Mouse (Mus musculus) adrenal gland, postnatal 14 days (tissue): ENCODE results near the gene Dtx4. TPM values are rescaled to one million over a fixed set of nuclear protein-coding genes. Genes with fewer than 3 reads are reported as not detected.
A peak's percentile ranks its signal among the peaks of the same experiment; 100 is the strongest.

ENCODE experiments used
- DNase-seq: peaks from one replicate; pipeline ENCODE4 v3.0.0; 2021; ENCODE audit warnings: mixed read lengths
- total RNA-seq: library from RNA; stranded (reverse); gene quantifications from 2 replicates; pipeline ENCODE4 v1.2.3, GENCODE M21; 2021

The Dtx4 gene
- total RNA-seq, 1 experiment from 2014 or later, result 19.7 TPM

DNA sequence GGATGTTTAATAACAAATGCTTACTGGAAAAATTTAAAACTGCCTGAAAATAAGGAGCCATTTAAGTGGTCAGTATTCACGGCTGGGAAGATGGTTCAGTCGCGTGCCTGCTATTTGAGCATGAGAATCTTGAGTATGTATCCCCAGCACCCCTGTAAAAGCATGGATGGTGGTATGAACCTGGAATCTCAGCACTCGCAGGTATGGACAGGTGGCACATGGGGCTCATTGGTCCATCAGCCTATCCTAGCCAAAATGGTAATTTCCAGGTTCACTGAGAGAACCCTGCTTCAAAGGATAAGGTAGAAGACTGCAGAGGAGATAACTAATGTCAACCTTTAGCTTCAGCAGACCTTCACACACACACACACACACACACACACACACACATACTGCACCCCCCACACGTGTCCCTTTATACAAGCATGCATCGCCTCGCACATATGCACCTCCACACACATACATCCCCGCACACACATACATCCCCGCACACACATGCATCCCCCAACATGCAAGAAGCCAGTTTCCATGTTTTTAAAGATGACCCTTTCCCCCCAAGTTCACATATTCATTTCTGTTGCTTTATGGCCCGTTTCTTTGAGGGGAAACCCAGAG, 35.6 kb downstream of the Dtx4 start:
- no peak for DNase-seq

DNA sequence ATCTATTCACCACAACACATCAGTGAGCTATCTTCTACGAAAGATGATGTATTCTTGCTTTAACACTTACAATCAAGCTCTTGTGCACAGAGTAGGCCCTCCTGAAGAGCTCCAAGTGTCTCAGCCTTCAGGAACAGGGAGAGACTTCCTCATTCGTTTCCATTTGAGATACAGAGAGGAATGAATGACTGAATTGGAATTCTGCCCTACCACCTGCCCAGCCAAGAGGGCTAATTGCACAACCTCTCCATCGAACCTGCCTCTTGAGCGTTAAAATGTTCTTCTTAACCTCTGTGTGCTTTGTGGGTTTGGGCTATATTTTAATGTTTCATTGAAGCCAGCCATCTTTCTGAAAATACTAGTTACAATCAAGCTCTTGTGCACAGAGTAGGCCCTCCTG, 36.6 kb downstream of the Dtx4 start:
- DNase-seq, result no peak

DNA sequence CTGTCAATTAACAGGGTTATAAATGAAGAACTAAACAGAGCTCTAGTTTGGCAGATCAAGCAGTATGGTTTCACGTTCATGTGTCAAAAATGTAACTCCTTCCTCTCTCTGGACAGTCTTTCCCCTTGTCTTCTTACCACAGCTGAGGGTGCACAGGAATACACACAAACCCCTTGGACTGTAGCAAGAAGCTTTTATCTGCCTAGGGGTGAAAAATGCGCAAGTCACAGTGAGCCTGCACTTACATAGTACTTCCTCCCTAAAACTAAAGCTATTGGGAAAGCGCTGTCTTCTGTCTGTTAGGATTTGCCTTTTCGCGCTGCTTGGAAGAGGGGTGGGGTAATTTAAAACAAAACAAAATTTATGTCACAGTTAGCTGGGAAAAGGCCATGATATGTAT, 37.1 kb downstream of the Dtx4 start:
- DNase-seq, result no peak

DNA sequence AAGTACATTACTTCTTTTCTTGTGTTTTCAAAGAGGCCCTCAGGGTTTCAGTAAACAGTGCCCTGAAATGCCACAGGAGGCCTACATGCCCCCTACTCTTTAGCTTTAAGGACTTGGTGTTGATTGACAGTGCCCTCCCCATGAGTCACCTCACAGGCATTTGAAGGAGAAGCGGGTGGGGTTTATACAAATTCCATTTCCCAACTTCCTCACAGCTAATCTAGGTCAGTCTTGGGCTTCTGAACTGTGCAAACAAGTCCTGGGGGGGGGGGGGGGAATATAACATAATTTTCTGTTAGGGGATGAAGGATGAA, 37.6 kb downstream of the Dtx4 start:
- peak; percentile 51 for DNase-seq

DNA sequence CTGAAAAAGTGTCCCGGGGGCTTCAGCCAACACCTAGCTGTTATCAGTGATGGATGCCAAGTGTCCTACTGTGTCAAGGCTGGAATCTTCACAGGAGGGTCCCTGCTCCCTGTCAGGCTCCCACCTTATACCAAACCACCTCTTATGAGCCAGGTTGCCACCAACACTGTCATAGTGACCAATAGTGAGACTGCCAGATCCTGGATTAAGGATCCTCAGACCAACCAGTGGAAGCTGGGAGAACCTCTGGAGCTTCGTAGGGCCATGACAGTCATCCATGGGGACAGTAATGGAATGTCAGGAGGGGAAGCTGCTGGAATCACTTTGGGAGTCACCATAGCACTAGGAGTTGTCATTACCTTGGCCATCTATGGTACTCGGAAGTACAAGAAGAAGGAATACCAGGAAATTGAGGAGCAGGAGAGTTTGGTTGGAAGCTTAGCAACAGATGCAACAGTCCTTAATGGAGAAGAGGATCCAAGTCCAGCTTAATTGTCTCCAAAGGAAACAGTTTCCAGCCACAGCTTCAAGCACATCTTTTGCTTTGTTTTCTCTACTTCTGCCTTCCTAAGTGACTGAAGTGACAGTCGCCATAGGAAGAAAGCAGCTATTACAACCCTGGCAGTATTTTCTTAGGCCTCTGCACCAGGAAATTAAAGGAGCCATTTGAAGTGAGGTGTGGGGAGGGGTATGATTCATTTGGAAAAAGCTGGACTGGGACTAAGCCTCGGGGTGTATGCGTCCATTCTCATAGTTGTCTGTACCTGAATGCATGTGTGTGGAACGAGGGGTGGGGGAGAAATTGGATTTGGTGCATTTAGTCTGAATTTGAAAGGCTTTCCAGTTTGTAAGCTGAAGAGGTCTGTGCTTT, 38.2 kb downstream of the Dtx4 start:
- DNase-seq, result no peak

DNA sequence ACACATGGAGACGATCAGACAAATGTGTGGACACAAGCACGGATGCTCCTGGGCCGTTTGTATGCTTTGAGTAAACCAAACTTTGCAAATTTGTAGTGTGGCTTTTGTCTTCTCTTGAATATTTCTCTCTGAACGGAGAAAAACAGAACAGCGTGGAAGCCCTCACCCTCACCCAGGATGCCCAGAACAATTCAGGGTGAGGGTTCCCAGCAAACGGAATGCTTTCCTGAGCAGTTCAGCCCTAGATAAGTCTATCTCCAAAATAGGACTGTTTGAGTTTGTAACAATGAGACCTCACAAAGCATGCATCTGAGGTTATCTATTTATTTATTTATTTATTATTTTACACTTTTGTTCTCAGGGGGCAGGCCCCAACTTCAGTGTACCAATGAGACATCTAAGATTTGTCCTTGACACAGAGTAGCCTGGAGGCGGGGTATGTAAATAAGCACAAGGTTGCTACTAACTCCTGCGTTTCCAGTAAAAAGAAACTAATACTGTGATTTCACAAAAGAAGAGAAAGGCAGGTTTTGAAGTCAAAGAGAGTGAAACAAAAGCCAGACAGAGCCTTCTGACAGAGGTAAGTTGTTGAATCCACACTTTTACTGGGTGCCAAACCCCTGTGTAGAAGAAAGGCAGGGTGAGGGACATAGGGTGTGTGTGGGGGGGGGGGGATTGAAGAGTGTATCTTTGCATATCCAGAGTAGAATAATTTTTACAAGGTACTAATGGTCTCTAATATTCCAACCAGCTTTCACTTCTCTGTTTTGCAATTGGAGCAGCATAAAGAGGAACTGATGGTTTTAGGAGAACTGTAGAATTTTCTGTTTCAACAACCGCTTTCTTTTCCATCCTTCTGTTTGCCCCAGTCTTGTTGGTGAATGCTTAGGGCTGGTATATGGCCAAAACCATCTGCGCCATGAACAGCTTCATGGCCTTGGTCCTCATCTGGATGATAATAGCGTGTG, 40.7 kb downstream of the Dtx4 start, which contains the start of gene Mpeg1:
Gene Mpeg1, plus strand, starts transcription at position 498 of the 968 bp plus-strand sequence.
- DNase-seq, result no peak

DNA sequence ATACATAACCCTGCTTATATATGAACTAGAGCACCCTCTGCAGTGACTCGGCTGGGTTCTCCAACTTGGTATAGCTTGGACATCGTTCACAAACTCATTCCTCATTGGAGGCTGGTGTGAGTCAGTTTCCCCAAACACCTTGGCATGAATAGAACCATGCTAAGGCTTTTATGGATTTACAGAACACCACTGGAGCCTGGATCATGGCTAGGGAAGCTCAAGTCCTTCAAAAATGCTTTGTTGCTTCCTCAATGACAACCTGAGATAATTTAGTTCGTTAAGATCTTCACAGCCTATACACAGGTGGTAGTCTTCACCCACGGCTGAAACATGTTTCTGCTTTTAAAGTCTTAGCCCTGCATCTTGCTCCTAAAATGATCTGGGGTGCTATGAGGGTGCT, 41.7 kb downstream of the Dtx4 start:
- DNase-seq, result no peak

DNA sequence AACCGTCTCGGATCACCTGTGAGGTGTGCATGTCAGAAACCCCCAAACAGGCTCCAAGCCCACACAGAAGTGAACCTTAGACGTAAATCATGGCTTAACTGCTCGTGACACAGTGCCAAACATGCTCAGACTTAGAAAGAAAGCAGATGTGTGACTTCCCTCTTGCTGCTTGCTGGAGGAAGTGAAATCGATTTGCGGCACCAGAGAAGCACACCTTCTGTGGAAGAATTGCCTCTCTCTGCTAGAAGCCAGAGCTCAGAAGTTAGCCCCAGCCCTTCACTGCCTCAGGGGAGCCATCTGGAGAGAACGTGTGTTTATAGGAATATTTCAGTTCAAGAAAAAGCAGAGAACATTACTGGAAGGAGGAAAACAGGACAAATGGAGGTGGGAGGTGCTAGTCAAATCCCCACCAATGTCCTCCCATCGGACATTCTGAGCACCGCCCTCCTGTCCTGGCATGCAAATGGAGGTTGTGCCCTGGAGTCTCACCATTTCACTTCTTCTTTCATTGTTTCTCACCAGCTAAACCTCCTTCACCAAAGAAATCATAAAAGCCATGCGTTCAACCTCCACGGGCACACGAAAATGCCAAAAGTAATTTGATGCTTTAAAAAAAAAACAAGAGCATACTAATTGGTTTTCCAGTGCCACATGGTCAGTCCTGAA, 43.7 kb downstream of the Dtx4 start:
- DNase-seq, result no peak

DNA sequence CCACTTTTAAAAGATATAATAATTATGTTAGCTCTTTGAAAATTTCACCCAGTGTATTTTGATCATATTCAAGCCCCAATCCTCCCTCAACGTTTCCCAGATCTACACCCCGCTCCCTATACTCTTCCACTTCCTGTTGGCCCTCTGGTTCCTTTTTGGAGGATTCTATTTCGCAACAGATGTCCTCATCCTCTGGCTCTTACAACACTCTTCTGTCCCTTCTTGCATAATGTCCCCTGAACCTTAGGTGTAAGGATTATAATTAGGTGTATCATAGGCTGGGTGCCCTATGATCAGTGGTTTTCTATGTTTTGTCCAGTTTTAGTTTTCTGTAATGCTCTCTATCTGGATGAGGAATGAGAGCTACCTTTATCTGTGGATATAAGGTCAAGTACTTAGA, 56.2 kb downstream of the Dtx4 start:
- DNase-seq, result no peak

DNA sequence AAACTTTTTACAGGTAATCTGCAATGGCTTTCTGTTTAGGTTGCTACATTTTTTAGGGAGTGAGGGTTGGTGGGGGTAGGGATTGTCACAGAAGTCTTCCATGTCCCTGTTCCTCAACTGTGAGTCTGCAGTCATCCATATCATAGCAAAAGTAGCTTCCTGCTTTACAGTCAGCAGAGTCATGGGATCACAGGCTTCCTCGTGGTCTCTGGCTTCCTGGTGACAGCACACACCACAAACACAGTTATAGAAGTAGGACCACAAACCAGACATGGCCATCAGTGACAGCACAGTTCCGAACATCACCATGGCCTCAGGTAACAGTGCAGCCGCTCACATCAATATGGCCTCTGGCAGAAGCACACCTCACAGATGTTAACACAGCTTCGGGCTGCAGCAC, 58.7 kb downstream of the Dtx4 start:
- DNase-seq, result no peak

DNA sequence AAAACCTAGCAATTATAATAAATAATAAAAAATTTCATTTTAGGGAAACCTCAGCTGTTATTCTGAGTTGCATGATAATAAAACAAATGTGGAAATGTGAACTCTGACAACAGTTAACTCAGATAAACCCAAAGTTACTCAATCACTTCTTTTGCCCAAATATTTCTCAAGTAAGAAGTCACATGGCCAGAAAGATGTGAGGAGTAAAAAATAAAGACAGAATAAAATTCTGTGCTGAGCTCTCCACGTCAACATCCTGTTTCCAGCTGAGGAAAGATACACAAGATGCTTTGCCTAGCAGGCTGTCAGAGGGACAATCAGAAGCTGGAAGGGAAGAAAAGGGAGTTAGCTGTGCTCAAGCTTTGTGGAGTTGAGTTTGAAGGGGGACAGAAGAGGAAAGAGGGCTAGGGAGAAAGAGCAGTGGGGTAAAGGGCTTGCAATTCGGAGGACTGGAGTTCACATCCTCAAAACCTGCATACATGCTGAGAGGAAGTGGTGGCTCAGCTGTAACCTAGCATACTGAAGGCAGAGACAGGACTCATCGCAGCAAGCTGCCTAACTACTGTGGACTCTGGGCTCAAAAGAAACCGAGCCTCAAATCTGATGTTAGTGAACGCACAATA, 61.0 kb downstream of the Dtx4 start:
- DNase-seq, result no peak

DNA sequence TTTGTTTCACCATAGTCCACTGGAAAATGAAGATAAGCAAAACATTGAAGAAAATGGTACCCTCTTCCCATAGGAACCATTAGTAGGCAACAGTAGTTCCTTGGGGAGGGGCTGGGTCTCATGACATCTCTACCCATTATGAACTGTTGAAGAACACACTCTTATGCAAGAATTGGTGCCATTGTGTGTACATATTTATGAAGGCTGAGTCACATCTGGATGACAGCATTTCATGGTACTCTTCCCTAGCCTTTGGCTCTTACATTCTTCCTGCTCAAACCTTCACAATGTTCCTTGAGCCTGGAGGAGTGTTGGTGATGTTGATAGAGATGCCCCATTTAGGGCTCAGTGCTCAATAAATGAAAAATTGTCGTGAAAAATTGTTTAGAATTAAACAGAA, 61.7 kb downstream of the Dtx4 start:
- no peak for DNase-seq

DNA sequence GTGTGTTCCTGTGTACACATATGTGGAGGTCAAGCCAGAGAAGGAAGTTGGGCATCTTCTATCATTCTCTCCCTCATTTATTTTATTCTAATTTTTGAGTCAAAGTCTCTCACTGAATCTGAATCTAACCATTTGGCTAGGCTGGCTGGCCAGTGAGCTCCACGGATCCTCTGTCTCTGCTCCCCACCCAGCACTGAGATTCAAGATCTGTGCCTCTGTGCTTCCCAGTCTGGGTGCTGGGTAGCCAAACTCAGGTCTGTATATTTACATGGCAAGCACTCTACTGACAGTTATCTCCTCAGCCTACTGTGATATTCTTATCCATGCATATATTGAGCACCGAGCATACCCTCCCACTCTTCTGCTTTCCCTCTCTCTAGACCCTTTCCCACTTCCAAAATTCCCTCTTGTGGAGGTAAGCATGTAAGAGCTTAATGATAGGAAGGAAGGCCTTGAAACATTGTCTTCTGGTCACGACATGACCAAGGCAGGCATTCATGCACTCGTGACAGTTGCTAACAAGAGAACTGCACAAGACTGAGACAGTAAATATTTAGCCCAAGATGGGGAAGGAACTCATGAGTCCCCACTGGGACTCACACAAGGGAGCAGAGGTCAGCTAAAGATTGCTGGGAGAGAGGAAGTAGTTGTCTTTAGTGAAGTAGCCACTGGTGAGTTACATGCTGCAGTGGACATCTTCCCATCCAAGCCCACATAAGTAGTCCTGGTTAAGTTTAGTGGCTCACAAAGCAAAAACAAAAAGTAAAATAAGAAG, 65.3 kb downstream of the Dtx4 start:
- DNase-seq, result no peak

DNA sequence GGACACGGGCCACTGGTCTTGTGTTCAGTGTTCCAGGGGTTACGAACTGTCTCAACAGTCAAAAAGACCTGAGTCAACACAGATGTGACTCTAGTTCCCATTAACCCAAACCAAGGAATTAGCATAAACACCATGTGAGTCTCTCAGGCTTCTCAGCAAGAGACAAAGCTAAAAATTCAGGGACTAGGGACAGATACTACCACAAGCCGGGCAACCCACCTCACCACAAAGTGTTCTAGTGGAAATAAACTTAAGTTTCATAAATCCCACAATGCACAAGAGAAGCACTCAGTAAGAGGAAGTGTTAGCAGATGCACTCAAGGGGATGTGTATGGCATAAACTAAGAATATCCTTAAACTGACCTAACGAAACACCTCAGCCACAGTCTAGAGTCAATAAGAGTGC, 66.2 kb downstream of the Dtx4 start:
- DNase-seq, result no peak

DNA sequence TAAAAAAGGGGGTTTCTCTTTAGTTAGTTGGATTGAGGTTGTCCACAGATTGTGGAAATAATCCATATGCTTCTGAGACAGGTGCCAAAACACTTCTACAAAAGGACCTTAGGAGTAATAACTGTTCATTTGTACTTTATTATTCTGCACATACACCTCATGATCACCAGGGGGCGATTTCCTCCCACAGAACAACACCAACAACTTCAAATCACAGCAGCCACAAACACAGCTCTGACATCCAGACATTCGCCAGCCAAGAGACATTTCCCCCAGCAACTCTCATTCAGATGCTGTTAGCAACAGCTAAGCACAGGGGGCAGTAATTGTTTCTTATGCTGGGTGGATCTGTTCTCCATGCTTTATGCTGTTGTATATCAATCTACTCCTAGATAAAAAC, 68.2 kb downstream of the Dtx4 start:
- DNase-seq, result peak; percentile 56

DNA sequence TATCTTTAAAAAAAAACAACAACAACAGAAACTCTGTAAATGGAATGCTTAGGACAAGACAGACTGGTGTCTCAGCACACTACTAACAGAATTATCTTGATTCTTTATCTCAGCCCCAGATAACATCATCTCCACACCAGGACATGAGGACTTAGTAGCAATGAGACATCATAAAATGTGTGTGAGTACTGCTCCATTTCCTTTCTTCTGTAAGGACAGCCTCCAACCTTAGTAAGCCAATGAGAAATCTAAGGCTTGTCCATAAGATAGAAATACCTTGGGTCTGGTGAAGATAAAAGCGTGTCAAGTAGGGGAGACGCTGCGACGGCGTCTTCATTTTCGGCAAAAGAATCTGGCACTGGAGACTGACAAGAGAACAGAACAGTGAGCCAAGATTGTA, 73.6 kb downstream of the Dtx4 start, which contains the start of gene Pfpl:
Gene Pfpl, plus strand, starts transcription at position 301 of the 400 bp plus-strand sequence.
- no peak for DNase-seq

DNA sequence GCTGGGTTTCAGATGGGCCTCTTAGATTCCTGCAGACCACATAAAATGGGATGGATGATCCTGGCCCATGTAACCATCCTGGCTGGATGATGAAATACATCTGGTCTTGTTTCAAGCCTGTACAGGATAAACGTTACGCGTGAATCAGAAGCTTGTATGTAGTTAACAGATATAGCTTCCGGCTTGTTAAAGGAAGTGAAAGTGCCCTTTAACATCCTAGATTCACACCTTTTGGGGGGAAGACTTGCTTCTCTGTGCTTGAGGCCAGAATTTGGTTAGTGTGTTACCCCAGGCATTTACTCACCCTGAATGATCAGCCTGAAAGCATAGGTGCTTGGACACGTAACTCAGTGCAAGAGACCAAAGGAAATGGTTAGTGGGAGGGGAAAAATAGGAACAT, 74.2 kb downstream of the Dtx4 start:
- DNase-seq, result no peak

DNA sequence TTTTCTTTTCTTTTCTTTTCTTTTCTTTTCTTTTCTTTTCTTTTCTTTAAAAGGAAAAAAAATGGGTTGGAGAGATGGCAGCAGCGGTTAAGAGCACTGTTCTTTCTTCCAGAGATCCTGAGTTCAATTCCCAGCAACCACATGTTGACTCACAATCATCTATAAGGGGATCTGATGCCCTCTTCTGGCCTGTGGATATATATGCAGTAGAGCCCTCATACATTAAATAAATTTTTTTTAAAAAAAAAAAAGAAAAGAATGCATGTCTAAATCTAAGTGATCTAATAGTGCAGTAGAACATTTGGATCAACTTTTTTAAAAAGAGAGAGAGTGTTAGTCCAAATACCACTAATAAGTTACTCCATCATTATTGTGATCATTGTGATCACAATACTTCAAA, 79.6 kb downstream of the Dtx4 start:
- no peak for DNase-seq

DNA sequence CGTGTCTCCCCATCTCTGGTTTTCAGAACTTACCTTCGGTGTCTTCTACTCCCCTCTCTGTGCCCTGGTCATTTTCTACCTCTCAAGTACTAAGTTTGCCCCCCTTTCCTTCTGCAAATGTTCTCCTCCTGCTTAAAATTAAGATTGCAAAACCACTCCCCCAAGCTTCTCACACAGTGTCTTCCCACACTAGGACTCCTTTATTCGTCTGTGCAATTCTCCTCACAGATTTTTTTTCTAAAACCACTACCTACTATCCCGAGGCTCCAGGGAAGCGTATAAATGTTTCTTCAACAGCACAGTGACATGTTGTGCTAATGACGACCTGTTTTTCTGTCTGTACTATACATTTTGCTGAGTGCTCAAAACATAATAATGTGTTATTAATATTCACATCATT, 80.7 kb downstream of the Dtx4 start:
- DNase-seq, result no peak

DNA sequence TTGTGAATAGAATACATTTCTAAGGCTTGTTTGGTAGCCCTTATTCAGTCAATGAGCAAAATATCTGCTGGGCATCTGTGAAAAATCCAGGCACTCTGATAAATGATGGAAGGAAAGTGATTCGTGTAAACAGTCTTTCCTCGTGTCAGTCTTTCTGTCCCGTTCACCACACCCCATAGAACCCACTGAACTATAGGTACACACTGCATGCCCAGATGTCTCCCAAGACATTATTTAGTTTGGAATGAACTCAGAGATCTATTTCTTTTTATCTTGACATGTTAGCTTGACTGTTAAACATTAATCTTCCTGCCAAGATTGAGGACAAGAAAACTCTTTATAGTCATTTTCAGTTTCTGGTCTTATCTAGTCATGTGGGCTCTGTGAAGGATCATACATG, 82.9 kb downstream of the Dtx4 start:
- no peak for DNase-seq

DNA sequence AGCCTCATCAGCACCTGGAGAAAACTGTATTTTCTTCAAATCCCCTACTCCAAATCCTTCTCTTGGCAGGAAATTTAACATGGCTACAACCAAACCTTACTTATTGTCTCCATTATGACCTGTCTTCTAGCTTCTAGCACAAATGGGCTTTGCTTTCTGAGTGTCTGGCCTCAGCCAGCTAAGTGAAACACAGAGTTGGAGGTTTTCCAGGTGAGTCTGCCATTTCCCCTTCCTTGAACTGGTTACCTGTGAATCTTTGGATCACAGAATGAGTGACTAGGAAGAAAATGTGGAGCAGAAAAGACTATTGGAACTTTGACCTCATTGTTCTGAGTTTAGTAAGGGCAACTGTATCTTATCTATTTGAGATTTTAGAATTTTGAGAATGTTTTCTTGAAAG, 83.9 kb downstream of the Dtx4 start, which contains the start of gene Olfr1441:
Gene Olfr1441, plus strand, starts transcription at position 73 of the 400 bp plus-strand sequence.
- DNase-seq, result no peak
